Mouse (Mus musculus): Measurements from ENCODE around the gene Unc5cl. TPM values are rescaled to one million over a fixed set of nuclear protein-coding genes. Genes with fewer than 3 reads are reported as not detected.
"Not testable (repeated sequence)": the region's sequence is repeated elsewhere in the genome, so short reads cannot be mapped to it uniquely, and the experiment has no call there.

Gene Unc5cl
- polyA plus RNA-seq, 2 experiments from 2014 or later, result 19.0 to 19.1 TPM

- ATAC-seq, result peak; percentile 38
Observed at GRCm38 (mm10) chr17:48467395-48468231, 12.9 kb downstream of the Unc5cl start.

GRCm38 (mm10) chr17:48474282-48474681, 19.6 kb downstream of the Unc5cl start:
- not testable (repeated sequence) for ATAC-seq

GRCm38 (mm10) chr17:48475444-48475843, 20.7 kb downstream of the Unc5cl start:
- ATAC-seq, result no peak

GRCm38 (mm10) chr17:48479952-48480351, 25.3 kb downstream of the Unc5cl start:
- no peak for ATAC-seq

- ATAC-seq, result no peak
Observed at GRCm38 (mm10) chr17:48483764-48484163, 29.1 kb downstream of the Unc5cl start.

- ATAC-seq, result no peak
Observed at GRCm38 (mm10) chr17:48484191-48484590, 29.5 kb downstream of the Unc5cl start.

GRCm38 (mm10) chr17:48489466-48489865, 34.8 kb downstream of the Unc5cl start:
- ATAC-seq, result no peak

GRCm38 (mm10) chr17:48492621-48493020, 37.9 kb downstream of the Unc5cl start:
- no peak for ATAC-seq

GRCm38 (mm10) chr17:48493582-48493981, 38.9 kb downstream of the Unc5cl start:
- no peak for ATAC-seq

GRCm38 (mm10) chr17:48493986-48494385, 39.3 kb downstream of the Unc5cl start:
- ATAC-seq, result no peak

GRCm38 (mm10) chr17:48497986-48498385, 43.3 kb downstream of the Unc5cl start:
- ATAC-seq, result no peak

GRCm38 (mm10) chr17:48500846-48501445, 46.2 kb downstream of the Unc5cl start:
- ATAC-seq, result no peak

- no peak for ATAC-seq
Observed at GRCm38 (mm10) chr17:48505006-48505405, 50.3 kb downstream of the Unc5cl start.

- no peak for ATAC-seq
Observed at GRCm38 (mm10) chr17:48506986-48507385, 52.3 kb downstream of the Unc5cl start.

- ATAC-seq, result no peak
Observed at GRCm38 (mm10) chr17:48509596-48509995, 54.9 kb downstream of the Unc5cl start.

GRCm38 (mm10) chr17:48512614-48513281, 58.0 kb downstream of the Unc5cl start:
- ATAC-seq, result no peak

- ATAC-seq, result no peak
Observed at GRCm38 (mm10) chr17:48514613-48515012, 59.9 kb downstream of the Unc5cl start.

- no peak for ATAC-seq
Observed at GRCm38 (mm10) chr17:48519046-48519445, 64.3 kb downstream of the Unc5cl start.

GRCm38 (mm10) chr17:48520352-48520751, 65.7 kb downstream of the Unc5cl start:
- ATAC-seq, result no peak

- no peak for ATAC-seq
Observed at GRCm38 (mm10) chr17:48523056-48523455, 68.4 kb downstream of the Unc5cl start.

- ATAC-seq, result no peak
Observed at GRCm38 (mm10) chr17:48533844-48534705, 79.4 kb downstream of the Unc5cl start.

GRCm38 (mm10) chr17:48538328-48538727, 83.6 kb downstream of the Unc5cl start:
- no peak for ATAC-seq

- no peak for ATAC-seq
Observed at GRCm38 (mm10) chr17:48539326-48539725, 84.6 kb downstream of the Unc5cl start.
